Mouse (Mus musculus) CH12.LX (cell line): ENCODE data around the gene Rnf43. TPM values are rescaled to one million over a fixed set of nuclear protein-coding genes. Genes with fewer than 3 reads are reported as not detected.

ENCODE experiments used
- DNase-seq: peaks from one replicate; pipeline ENCODE4 v3.0.0-alpha.2; 2013; ENCODE audit errors: extremely low read depth
- H3K27ac ChIP-seq: 2 replicates; pipeline ENCODE4 v1.5.1; 2012; ENCODE audit warnings: low read depth, mild to moderate bottlenecking, control low read depth, moderate library complexity; ENCODE audit not compliant: insufficient read depth
- H3K27me3 ChIP-seq: replicated peaks from 2 replicates; pipeline ENCODE3; 2012; ENCODE audit warnings: inconsistent platforms
- H3K36me3 ChIP-seq, 2 experiments: replicated peaks in 1 of 2; 2 replicates each; pipeline versions ENCODE3 to v1.6.1; 2012; ENCODE audit warnings: inconsistent platforms in 1 of 2, low read length in 1 of 2, mild to moderate bottlenecking in 1 of 2, mixed read lengths in 1 of 2, moderate library complexity in 1 of 2; ENCODE audit not compliant: control insufficient read depth in 1 of 2, insufficient read depth in 1 of 2
- H3K4me1 ChIP-seq, 2 experiments: 2 replicates each; pipeline ENCODE4 v1.6.1; 2012; ENCODE audit warnings: inconsistent platforms in 1 of 2, moderate library complexity in 1 of 2; ENCODE audit not compliant: insufficient read depth in 2 of 2, control insufficient read depth in 1 of 2
- H3K4me2 ChIP-seq: 2 replicates; pipeline ENCODE4 v1.6.1; 2012; ENCODE audit warnings: low read depth, mild to moderate bottlenecking, control low read depth; ENCODE audit not compliant: poor library complexity, insufficient read depth, severe bottlenecking
- H3K4me3 ChIP-seq, 3 experiments: fragments of 150-350 bp in 1 of 3; sonication (generic) in 1 of 3; replicated peaks in 1 of 3; 2 replicates each; pipeline versions ENCODE3 to v1.5.1; 2011 to 2012; ENCODE audit warnings: low read depth in 2 of 3, low read length in 2 of 3, mild to moderate bottlenecking in 2 of 3, moderate library complexity in 2 of 3, control low read depth in 1 of 3, improper control_type of control experiment in 1 of 3, inconsistent platforms in 1 of 3, mixed read lengths in 1 of 3; ENCODE audit not compliant: poor library complexity in 1 of 3
- H3K79me2 ChIP-seq: replicated peaks from 2 replicates; pipeline ENCODE4 v1.6.1; 2012; ENCODE audit warnings: mild to moderate bottlenecking, moderate library complexity; ENCODE audit not compliant: control insufficient read depth, poor library complexity, insufficient read depth, severe bottlenecking; ENCODE audit errors: extremely low read depth
- H3K9ac ChIP-seq: 2 replicates; pipeline ENCODE4 v1.6.1; 2012; ENCODE audit warnings: low read depth, mild to moderate bottlenecking, control low read depth, moderate library complexity; ENCODE audit not compliant: insufficient read depth
- H3K9me3 ChIP-seq: replicated peaks from 2 replicates; pipeline ENCODE3; 2012; ENCODE audit warnings: low read length, inconsistent platforms, mixed read lengths
- CHD2 ChIP-seq: IDR thresholded peaks from 2 replicates; pipeline ENCODE4 v1.6.1; 2011; ENCODE audit warnings: low read length, improper control_type of control experiment
- CTCF ChIP-seq, 2 experiments: IDR thresholded peaks in 1 of 2; conservative IDR thresholded peaks in 1 of 2; 2 replicates each; pipeline ENCODE4 v1.5.1; 2011 to 2012; ENCODE audit warnings: low read depth in 2 of 2, low read length in 2 of 2, improper control_type of control experiment in 1 of 2, inconsistent platforms in 1 of 2, mild to moderate bottlenecking in 1 of 2, moderate library complexity in 1 of 2
- E2F4 ChIP-seq: IDR thresholded peaks from 2 replicates; pipeline ENCODE4 v1.6.1; 2011; ENCODE audit warnings: low read depth, low read length, improper control_type of control experiment; ENCODE audit not compliant: insufficient replicate concordance
- ELF1 ChIP-seq: IDR thresholded peaks from 2 replicates; pipeline ENCODE4 v1.6.1; 2014; ENCODE audit warnings: low read depth, mild to moderate bottlenecking, inconsistent platforms, low read length, improper control_type of control experiment
- EP300 ChIP-seq: IDR thresholded peaks from 2 replicates; pipeline ENCODE4 v1.6.1; 2011; ENCODE audit warnings: low read length, improper control_type of control experiment
- GABPA ChIP-seq: IDR thresholded peaks from 2 replicates; pipeline ENCODE4 v1.6.1; 2012; ENCODE audit warnings: low read depth, low read length, improper control_type of control experiment, inconsistent platforms; ENCODE audit not compliant: insufficient replicate concordance
- KAT2A ChIP-seq: IDR thresholded peaks from 2 replicates; pipeline ENCODE4 v1.6.1; 2012; ENCODE audit warnings: low read length, improper control_type of control experiment, inconsistent platforms; ENCODE audit not compliant: insufficient replicate concordance
- MAFK ChIP-seq: IDR thresholded peaks from 2 replicates; pipeline ENCODE4 v1.6.1; 2011; ENCODE audit warnings: low read length, improper control_type of control experiment; ENCODE audit not compliant: insufficient replicate concordance
- MEF2A ChIP-seq: IDR thresholded peaks from 2 replicates; pipeline ENCODE4 v1.6.1; 2014; ENCODE audit warnings: low read depth, mild to moderate bottlenecking, inconsistent platforms, low read length, improper control_type of control experiment, borderline replicate concordance
- NELFE ChIP-seq: IDR thresholded peaks from 2 replicates; pipeline ENCODE4 v1.6.1; 2011; ENCODE audit warnings: low read depth, low read length, improper control_type of control experiment
- NRF1 ChIP-seq: IDR thresholded peaks from 2 replicates; pipeline ENCODE4 v1.6.1; 2014; ENCODE audit warnings: low read depth, mild to moderate bottlenecking, inconsistent platforms, low read length, improper control_type of control experiment, moderate library complexity
- RAD21 ChIP-seq: IDR thresholded peaks from 2 replicates; pipeline ENCODE4 v1.6.1; 2011; ENCODE audit warnings: low read depth, mild to moderate bottlenecking, low read length, improper control_type of control experiment, moderate library complexity
- SMC3 ChIP-seq: IDR thresholded peaks from 2 replicates; pipeline ENCODE4 v1.6.1; 2011; ENCODE audit warnings: low read depth, low read length, improper control_type of control experiment
- UBTF ChIP-seq: IDR thresholded peaks from 2 replicates; pipeline ENCODE4 v1.6.1; 2012; ENCODE audit warnings: low read depth, mild to moderate bottlenecking, inconsistent platforms, low read length, improper control_type of control experiment, moderate library complexity
- USF1 ChIP-seq: IDR thresholded peaks from 2 replicates; pipeline ENCODE4 v1.6.1; 2014; ENCODE audit warnings: low read depth, mild to moderate bottlenecking, inconsistent platforms, low read length, improper control_type of control experiment
- USF2 ChIP-seq: conservative IDR thresholded peaks from 2 replicates; pipeline ENCODE4 v1.6.1; 2011; ENCODE audit warnings: low read depth, low read length, improper control_type of control experiment
- dilution Hi-C: fragments of 300-500 bp; cut with MboI; formaldehyde crosslinking; loops from 2 replicates; pipeline ENCODE4 v1.14.3; 2020; ENCODE audit warnings: low sequenced_read_pairs; ENCODE audit not compliant: extremely low pct_unique_long_range_greater_than_20kb, extremely low pct_ligation_motif_present
- in situ Hi-C: fragments of 300-500 bp; cut with MboI; formaldehyde crosslinking; loops from 3 replicates; pipeline ENCODE4 v1.14.3; 2019; ENCODE audit warnings: low sequenced_read_pairs, low pct_ligation_motif_present, low pct_unique_long_range_greater_than_20kb, mixed read lengths
- polyA plus RNA-seq: library from polyadenylated mRNA; unstranded; fragments of >175 nt; gene quantifications from 2 replicates; pipeline ENCODE4 v1.2.1, GENCODE M21; 2012; ENCODE audit warnings: low read depth; ENCODE audit not compliant: insufficient read length
- total RNA-seq, 2 experiments: library from RNA; depleted of rRNA; stranded (reverse); fragments of 300-350 nt in 1 of 2; fragments of >200 nt in 1 of 2; gene quantifications; 2 replicates each; pipeline ENCODE4 v1.2.3; 2012 to 2014

Gene Rnf43
- total and polyA plus RNA-seq, 3 experiments, result 12.2 to 27.7 (median 26.3) TPM

DNA sequence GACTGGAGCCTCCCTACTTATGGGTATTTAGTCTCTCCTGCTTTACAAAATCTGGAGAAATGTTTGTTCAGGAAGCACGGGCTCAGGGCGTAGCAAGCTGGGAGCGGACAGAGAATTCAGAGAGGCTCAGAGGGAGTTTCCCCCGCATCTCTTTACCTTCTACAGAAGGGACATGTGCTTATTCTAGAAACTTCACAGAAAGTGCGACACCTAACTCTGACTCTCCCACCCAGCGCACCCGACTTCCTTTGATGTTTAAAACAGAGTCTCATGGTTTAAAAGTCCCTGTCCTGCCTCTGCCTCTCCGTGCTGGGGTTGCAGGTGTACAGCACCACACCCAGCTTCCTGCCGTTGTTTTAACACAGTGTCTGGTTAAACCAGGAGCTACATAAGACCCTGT lies 58.3 kb downstream of the Rnf43 start (continued):
- TF ChIP-seq UBTF, result no peak
- TF ChIP-seq GABPA, result no peak
- no peak for TF ChIP-seq MAFK
- no peak for TF ChIP-seq CHD2
- TF ChIP-seq E2F4, result no peak
- peak; percentile 42; the same call in 1 of the 2 replicates for TF ChIP-seq NELFE
- no peak for TF ChIP-seq USF2

DNA sequence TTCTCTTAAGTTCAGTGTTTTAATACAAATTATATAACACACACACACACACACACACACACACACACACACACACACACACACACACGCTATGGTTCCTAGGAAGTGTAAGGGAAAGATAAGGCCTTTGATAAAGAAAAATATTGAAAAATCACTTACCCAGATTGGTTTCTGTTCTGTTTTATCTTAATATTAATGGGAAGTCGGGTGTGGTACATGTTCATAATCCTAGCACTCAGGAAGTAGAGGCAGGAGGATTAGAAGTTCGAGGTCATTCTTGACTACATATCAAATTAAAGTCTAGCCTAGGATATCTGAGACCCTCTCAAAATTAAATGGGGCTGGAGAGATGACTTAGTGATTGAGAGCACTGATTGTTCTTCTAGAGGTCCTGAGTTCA lies 59.6 kb downstream of the Rnf43 start:
- H3K36me3 ChIP-seq, result peaks cover 58 to 93% of the 10 kb centered on the region in 2 experiments
- in situ Hi-C loops (no loop called here), dilution Hi-C loops (no loop called here)
- no peak for TF ChIP-seq ELF1
- no peak for TF ChIP-seq NELFE
- TF ChIP-seq CHD2, result no peak
- TF ChIP-seq E2F4, result no peak
- no peak for TF ChIP-seq MEF2A
- no peak for TF ChIP-seq KAT2A
- TF ChIP-seq NRF1, result no peak
- TF ChIP-seq EP300, result no peak
- TF ChIP-seq RAD21, result no peak
- no peak for TF ChIP-seq CTCF (conservative IDR thresholded peaks at IDR 0.05 in 1 of 2, IDR thresholded peaks at IDR 0.05 in 1 of 2; ENCODE audit: low read depth in 2 of 2, low read length in 2 of 2)
- no peak for DNase-seq
- no peak overlapping the region for H3K27ac ChIP-seq
- H3K79me2 ChIP-seq, result peaks cover 9% of the 10 kb centered on the region
- peaks cover 13% of the 10 kb centered on the region for H3K9me3 ChIP-seq
- no peak overlapping the region for H3K4me2 ChIP-seq
- no peak overlapping the region for H3K9ac ChIP-seq
- H3K4me3 ChIP-seq, result no peak overlapping the region
- peaks cover 0 to 26% of the 10 kb centered on the region in 2 experiments; a peak in 3 of 4 replicates for H3K4me1 ChIP-seq
- no peaks in the 10 kb centered on the region for H3K27me3 ChIP-seq

DNA sequence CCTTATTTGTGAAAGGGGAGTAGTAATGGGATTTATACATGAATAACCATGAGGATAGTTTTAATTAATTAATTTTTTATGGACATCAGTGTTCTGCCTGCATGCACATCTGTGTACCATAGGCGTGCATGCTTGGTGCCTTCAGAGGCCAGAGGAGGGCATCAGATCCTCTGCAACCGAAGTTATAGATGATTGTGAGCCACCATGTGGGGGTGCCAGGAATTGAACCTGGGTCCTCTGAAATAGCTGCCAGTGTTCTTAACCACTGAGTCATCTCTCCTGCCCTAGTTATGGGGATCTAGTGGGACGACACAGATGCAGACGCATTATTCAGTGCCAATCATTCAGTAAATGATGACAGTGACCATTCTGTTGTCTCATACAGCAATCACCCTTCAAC lies 60.4 kb downstream of the Rnf43 start:
- no peak overlapping the region for H3K4me3 ChIP-seq
- no peaks in the 10 kb centered on the region for H3K27me3 ChIP-seq
- peaks cover 9% of the 10 kb centered on the region for H3K79me2 ChIP-seq
- peak; percentile 43 for DNase-seq
- no peak overlapping the region for H3K27ac ChIP-seq
- H3K4me1 ChIP-seq, result peaks cover 0 to 26% of the 10 kb centered on the region in 2 experiments; a peak in 3 of 4 replicates
- TF ChIP-seq USF1 (no peak), RAD21 (peak; percentile 48), SMC3 (peak; percentile 67), CTCF (conservative IDR thresholded peaks at IDR 0.05 in 1 of 2, IDR thresholded peaks at IDR 0.05 in 1 of 2; ENCODE audit: low read depth in 2 of 2, low read length in 2 of 2) (peak; percentile 8 to 81; a peak in 2 of 4 replicates)
- TF ChIP-seq, all 38 proteins: peak for 3
- Histone ChIP-seq H3K36me3 (peaks cover 62 to 97% of the 10 kb centered on the region in 2 experiments), H3K9ac (no peak overlapping the region), H3K9me3 (peaks cover 10% of the 10 kb centered on the region), H3K4me2 (no peak overlapping the region)
- in situ Hi-C loops, result no loop called here
- dilution Hi-C loops, result no loop called here
